Mouse (Mus musculus): ENCODE data around the gene Mospd1.

DNA sequence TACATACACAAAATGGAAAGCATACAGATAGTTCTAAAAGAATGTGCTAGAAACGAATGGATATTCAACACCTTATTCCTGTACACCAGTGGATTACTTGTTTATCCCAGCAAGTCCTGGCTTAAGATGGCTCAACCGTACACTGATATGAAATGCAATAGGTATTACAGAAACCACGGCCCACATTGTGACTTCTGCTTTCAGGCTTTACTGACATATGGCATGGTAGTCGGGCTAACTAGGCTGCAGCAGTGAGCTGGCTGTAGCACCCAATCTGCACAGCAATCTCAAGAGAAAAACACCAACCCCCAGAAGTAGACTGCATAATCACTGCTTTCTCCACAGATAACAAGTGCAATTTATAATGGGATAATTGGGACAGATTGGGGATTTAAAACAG lies 21.9 kb downstream of the Mospd1 start:
- TF ChIP-seq CTCF (IDR thresholded peaks at IDR 0.05; ENCODE audit: insufficient read depth, low read depth, low read length) (no peak), POLR2A (IDR thresholded peaks at IDR 0.05; ENCODE audit: insufficient read depth, low read depth, low read length) (no peak)
